ENCODE assay signal across 25 mouse cellular contexts in genomic region chr5:86581998-86582397, GRCm38 (mm10). TPM values are rescaled to one million over a fixed set of nuclear protein-coding genes. Genes with fewer than 3 reads are reported as not detected.
"Had no signal": no experiment of that assay in that cellular context is flagged by ENCODE, and none has a peak within 500 bp of the region (broad histone marks: within the 10 kb centered on the region; RNA-seq: fewer than 3 reads in every experiment).

No protein-coding gene starts in this region.

- H3K4me3 ChIP-seq: liver, embryonic 12.5 days; lung, embryonic 15.5 days; megakaryocyte, embryonic 14.5 days; myocyte; neural tube, embryonic 13.5 days; neural tube, embryonic 15.5 days had no signal

- ATAC-seq: liver, embryonic 12.5 days; lung, postnatal 0 days had no signal

- DNase-seq: liver; lung, adult 2 months; lung, postnatal 14 days; lung, postnatal 36 days; right cerebral cortex, adult 18-20 months; right cerebral cortex, postnatal 25 days; right cerebral cortex, postnatal 4 days; spleen, adult 18-20 months; thymus, adult 18-20 months; thymus, postnatal 14 days; thymus, postnatal 36 days had no signal

- H3K9ac ChIP-seq: liver, embryonic 12.5 days; liver, embryonic 14.5 days; lung, embryonic 15.5 days; neural tube, embryonic 13.5 days; neural tube, embryonic 15.5 days had no signal

- H3K27ac ChIP-seq: liver, embryonic 12.5 days; liver, embryonic 14.5 days; lung, embryonic 15.5 days; macrophage; neural tube, embryonic 13.5 days; neural tube, embryonic 15.5 days had no signal

- H3K4me2 ChIP-seq: liver, embryonic 12.5 days; lung, embryonic 15.5 days; neural tube, embryonic 13.5 days; neural tube, embryonic 15.5 days had no signal

- H3K4me1 ChIP-seq: liver, embryonic 12.5 days; lung, embryonic 15.5 days; megakaryocyte, embryonic 14.5 days; neural tube, embryonic 13.5 days; neural tube, embryonic 15.5 days had no signal

- H3K27me3 ChIP-seq: liver, embryonic 12.5 days; lung, embryonic 15.5 days; megakaryocyte, embryonic 14.5 days; neural tube, embryonic 13.5 days; neural tube, embryonic 15.5 days had no signal

- H3K36me3 ChIP-seq: liver, embryonic 12.5 days; lung, embryonic 15.5 days; neural tube, embryonic 13.5 days; neural tube, embryonic 15.5 days had no signal

- H3K9me3 ChIP-seq: liver, embryonic 12.5 days; lung, embryonic 15.5 days; megakaryocyte, embryonic 14.5 days; neural tube, embryonic 13.5 days; neural tube, embryonic 15.5 days had no signal

RNA-seq across cellular contexts. Expression of gene Tmprss11f, which starts 50.2 kb away (rescaled TPM):
- total RNA-seq: megakaryocyte progenitor cell, adult 5-6 weeks had no signal
- polyA plus RNA-seq: liver, embryonic 12.5 days; liver, embryonic 14.5 days; liver, embryonic 16.5 days; lung, embryonic 15.5 days; lung, postnatal 0 days; macrophage; neural tube, embryonic 11.5 days; neural tube, embryonic 13.5 days; neural tube, embryonic 15.5 days; small intestine, adult 2 months; thymus, postnatal 0 days had no signal
